Mouse (Mus musculus) MEL-GATA-1-ER (cell line): ENCODE results near the gene Tango6.
"Not testable (repeated sequence)": the region's sequence is repeated elsewhere in the genome, so short reads cannot be mapped to it uniquely, and the experiment has no call there.

ENCODE experiments used
- DNase-seq: peaks from one replicate; pipeline ENCODE4 v3.0.0-alpha.2; 2012; ENCODE audit warnings: low read depth; ENCODE audit errors: extremely low read depth

The Tango6 gene

GRCm38 (mm10) chr8:106743361-106743760 lies 60.5 kb downstream of the Tango6 start:
- no peak for DNase-seq

GRCm38 (mm10) chr8:106753436-106753835 lies 70.6 kb downstream of the Tango6 start:
- no peak for DNase-seq

- DNase-seq = no peak
Observed at GRCm38 (mm10) chr8:106761317-106761716, 78.4 kb downstream of the Tango6 start.

- no peak for DNase-seq
Observed at GRCm38 (mm10) chr8:106761867-106762523, 79.1 kb downstream of the Tango6 start.

- no peak for DNase-seq
Observed at GRCm38 (mm10) chr8:106764529-106764928, 81.7 kb downstream of the Tango6 start.

DNA sequence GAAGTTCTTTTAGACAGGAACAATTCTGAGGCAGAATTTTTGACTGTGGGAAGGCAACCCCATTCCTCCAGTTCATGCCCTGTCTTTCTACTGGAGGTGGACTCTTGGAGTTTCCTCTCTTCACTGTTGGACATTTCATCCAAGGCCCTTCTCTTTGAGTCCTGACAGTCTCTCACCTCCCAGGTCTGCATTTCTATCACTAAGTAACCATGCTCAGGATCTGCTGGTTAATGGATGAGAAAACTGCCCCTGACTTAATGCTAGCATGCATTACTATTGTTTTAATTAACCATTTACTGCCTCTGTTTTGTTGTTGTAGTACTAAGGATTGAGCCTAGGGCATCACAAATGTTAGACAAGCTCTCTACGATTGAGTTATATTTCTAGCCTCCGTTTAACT lies 82.7 kb downstream of the Tango6 start:
- no peak for DNase-seq

GRCm38 (mm10) chr8:106766736-106767135 lies 83.9 kb downstream of the Tango6 start:
- no peak for DNase-seq

GRCm38 (mm10) chr8:106769147-106769805 lies 86.4 kb downstream of the Tango6 start:
- DNase-seq = no peak

GRCm38 (mm10) chr8:106770596-106771179 lies 87.8 kb downstream of the Tango6 start:
- DNase-seq = no peak

GRCm38 (mm10) chr8:106772094-106772493 lies 89.2 kb downstream of the Tango6 start:
- no peak for DNase-seq

- DNase-seq = no peak
Observed at GRCm38 (mm10) chr8:106772501-106772900, 89.6 kb downstream of the Tango6 start.

GRCm38 (mm10) chr8:106774567-106775320 lies 91.9 kb downstream of the Tango6 start:
- DNase-seq = no peak

DNA sequence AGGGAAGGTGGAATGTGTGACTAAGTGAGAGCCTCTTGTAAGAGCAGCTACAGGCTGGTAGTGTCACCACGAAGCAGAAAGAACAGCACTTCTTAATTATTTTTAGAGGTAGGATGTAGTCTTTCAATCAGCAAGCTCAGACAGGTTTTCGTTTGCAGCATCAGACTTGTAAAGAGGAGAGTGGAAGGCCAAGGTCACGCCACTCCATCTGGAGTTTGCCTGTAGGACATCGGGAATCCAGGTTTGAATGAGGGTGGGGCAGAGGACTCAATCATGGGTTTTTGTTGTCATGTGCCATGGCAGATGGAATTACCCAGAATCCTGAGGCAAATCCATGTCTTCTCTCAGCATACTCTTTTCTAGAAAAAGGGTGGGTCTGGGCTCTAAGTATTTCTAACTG lies 106.8 kb downstream of the Tango6 start:
- DNase-seq = no peak

- DNase-seq = no peak
Observed at GRCm38 (mm10) chr8:106794820-106795219, 112.0 kb downstream of the Tango6 start.

GRCm38 (mm10) chr8:106799821-106800220 lies 117.0 kb downstream of the Tango6 start:
- DNase-seq = no peak

- no peak for DNase-seq
Observed at GRCm38 (mm10) chr8:106801261-106801660, 118.4 kb downstream of the Tango6 start.

DNA sequence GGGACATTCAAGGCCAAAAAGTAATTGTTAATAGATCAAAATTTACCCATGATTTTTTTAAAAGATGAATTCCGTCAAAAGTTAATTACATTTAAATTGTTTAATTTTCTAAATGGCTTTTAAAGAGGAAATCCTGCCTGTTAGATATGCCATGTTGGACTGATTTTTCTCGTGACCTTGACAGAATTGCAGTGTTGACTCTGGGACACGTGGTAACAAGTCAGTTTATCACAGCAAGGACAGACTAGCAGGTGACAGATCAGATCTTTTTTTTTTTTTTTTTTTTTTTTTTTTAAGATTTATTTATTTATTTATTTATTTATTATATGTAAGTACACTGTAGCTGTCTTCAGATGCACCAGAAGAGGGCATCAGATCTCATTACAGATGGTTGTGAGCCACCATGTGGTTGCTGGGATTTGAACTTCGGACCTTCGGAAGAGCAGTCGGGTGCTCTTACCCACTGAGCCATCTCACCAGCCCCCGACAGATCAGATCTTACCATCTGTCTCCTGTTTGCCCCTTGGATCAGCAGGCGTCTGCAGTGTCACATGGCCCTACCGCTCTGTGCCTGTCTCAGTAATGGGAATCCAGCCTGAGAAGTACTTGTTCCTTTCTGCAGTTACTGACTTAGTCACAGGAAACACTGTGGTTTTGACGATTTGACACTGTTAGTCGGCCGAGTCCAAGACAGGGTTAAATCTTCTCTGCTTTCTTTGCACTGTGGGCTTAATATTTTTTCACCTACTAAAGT lies 119.7 kb downstream of the Tango6 start:
- DNase-seq = not testable (repeated sequence)

DNA sequence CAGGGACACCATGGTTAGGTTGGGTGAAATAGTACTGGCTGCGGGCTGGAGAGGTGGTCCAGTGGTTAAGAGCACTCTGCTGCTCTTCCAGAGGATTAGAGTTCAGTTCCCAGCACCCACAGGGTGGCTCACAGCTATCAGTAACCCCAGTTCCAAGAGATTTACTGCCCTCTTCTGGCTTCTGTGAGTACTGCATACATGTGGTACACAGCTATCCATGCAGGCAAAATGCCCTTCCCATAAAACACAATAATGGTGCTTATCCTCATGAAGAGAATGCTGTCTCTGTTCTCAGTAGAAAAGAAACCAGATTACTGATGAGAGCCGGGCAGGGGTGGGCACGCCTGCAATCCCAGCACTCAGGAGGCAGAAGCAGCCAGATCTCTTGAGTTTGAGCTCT lies 123.0 kb downstream of the Tango6 start:
- DNase-seq = no peak

DNA sequence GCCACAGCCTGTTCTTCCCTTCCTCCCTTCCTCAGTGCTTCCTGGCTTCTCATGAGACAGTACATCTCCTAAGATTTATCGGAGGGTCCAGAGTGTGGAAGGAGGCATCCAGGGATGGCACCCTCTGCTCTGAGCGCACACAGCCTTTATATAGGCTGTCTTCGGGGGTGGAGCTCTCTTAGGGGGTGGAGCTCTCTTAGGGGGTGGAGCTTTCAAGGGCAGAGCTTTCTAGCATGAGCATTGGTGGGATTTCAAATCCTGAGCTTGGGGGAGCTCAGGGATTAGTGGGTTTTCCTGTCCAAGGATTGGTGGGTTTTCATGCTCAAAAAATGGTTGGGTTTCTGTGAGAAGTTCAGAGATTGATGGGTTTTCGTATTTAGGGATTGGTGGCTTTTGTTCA lies 124.6 kb downstream of the Tango6 start:
- DNase-seq = no peak

DNA sequence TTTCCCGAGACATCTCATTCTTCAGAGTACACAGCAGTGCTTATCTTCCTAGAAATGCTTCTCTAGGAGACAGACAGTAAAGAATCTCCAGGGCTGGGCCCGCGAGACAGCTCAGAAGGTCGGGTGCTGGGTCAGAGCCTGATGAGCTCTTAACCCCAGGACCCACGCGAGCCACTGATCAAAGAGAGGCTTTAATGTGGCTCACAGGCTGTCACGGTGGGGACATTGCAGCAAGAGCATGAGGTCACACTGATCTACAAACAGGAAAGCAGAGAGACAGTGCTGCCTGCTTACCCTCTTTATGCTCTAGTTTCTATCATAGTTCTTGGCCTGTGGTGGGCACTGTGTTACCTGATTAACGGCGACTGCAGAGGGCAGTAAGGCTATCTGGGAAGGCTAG lies 126.9 kb downstream of the Tango6 start:
- no peak for DNase-seq

- DNase-seq = no peak
Observed at GRCm38 (mm10) chr8:106810406-106810805, 127.5 kb downstream of the Tango6 start.
